Mouse (Mus musculus): ENCODE results near the gene Gm21987. TPM values are rescaled to one million over a fixed set of nuclear protein-coding genes. Genes with fewer than 3 reads are reported as not detected.

Gene Gm21987
- polyA plus RNA-seq (2015; fragmentation: Illumina TruSeq; extraction: RNeasy Lipid Tissue Mini Kit (QIAGEN cat#74804); ENCODE audit: insufficient read depth, low read depth, low replicate concordance), result not detected

DNA sequence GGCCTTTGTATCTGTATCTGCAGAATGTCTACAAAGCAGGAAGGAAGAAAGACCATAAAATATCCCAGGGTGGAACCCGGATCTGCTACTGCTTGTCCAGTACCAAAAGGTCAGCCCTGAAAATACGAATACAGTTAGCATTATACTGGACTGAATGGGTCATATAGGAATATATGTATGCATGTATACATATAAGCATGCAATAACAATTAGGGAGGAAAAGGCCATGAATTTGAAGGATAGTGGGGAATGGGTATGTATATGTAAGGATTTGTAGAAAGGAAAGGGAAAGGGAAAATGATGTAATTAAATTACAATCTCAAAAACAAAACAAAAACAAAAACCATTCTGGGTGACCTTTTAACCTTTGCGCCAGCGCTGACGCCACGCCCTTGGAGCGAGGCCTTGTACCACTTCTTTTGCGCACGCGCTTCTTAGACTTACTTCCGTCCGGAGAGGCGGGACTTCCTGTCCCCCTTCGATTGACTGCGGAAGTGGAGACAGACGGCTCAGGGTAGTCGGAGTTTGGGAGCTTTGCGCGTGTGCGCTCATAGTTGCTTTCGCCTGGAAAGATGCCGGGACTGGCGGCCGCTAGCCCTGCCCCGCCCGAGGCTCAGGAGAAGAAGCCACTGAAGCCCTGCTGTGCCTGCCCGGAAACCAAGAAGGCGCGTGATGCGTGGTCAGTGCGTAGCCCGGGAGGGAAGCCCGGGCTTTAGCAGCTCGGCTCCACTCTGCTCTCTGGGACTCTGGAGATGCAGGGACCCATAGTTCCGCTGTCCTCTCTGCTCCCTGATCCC, at the start of gene Gm21987, which contains the start of gene Cox17:
TSS of gene Gm21987 (plus strand) at position 512 of the 797 bp plus-strand sequence.
TSS of gene Cox17 (plus strand) at position 463 of the 797 bp plus-strand sequence.

DNA sequence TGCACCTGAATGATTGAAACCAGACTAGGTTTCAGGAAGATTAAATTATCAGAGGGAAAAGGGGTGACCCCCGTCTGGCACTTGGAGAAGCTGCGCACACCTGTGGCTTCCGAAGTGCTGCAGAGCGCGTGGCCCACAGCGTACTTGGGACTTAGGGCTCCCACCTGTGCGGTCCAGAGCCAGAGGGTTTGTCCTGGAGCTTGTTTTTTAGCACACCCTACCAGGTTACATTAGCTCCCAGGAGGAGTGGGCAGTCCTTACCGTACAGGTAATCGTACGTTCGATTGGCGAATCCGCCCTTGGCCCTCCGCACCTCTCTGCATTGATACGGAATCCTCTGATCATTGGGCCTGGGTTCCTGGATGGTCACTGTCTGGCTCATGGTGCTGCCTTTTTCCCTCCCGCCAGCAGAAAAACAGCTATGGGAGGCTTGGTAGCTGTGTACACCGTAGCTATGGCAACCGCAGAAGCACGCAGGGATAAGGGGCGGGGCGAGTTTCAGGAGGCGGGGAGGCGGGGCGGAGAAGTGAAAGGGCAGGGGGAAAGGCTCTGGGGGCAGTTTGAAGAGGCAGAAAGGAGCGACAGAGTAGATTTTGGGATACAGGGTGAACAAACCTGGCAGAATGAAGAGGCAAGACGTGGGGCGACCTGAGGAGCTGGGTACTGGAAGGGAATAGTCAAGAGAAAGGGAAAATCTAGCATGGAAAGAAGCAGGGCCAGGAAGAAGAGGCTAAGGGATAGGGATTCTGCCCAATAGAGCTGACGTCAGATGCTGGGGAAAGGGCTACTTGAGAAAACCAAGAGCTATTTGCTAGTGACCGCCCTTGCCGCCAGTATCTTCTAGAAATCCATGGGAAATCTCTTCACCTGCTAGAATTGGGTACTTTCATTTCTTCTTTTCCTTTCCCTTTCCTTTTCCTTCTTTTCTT, 5.2 kb upstream of the Gm21987 start, which contains the start of gene Maats1:
TSS of gene Maats1 (minus strand) at position 748 of the 929 bp plus-strand sequence.

DNA sequence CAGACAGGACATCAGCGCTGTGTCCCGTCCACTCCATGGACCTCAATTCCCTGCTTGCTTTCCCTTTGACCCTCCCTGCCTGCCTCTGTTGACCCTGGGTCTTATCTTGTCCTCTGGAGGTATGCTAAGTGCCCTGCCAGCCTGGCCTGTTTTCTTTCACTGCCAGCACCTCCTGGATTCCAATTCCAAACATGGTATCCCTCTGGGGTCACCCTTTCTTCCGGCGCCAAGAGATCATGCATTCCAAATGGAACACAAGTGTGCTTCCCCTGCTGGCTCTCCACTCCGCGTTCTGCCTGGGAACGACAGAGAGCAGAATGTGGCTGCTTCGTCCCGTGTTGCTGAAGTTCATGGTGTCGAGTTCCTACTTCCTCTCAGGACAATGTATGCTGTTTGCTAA, 15.1 kb downstream of the Gm21987 start, which contains the start of gene Popdc2:
TSS of gene Popdc2 (plus strand) at position 277 of the 400 bp plus-strand sequence.

Other genes starting within 250 kb of the Gm21987 start
- gene Nr1i2, start 52.2 kb upstream of the Gm21987 start, polyA plus RNA-seq (2015; fragmentation: Illumina TruSeq; extraction: RNeasy Lipid Tissue Mini Kit (QIAGEN cat#74804); ENCODE audit: insufficient read depth, low read depth, low replicate concordance), result not detected
- 0.72 TPM for gene Maats1, start 4.9 kb upstream of the Gm21987 start, polyA plus RNA-seq (2015; fragmentation: Illumina TruSeq; extraction: RNeasy Lipid Tissue Mini Kit (QIAGEN cat#74804); ENCODE audit: insufficient read depth, low read depth, low replicate concordance)
- 62.2 TPM for gene Cox17, start within 50 bp of the Gm21987 start, polyA plus RNA-seq (2015; fragmentation: Illumina TruSeq; extraction: RNeasy Lipid Tissue Mini Kit (QIAGEN cat#74804); ENCODE audit: insufficient read depth, low read depth, low replicate concordance)
- 0.63 TPM for gene Popdc2, start 15.2 kb downstream of the Gm21987 start, polyA plus RNA-seq (2015; fragmentation: Illumina TruSeq; extraction: RNeasy Lipid Tissue Mini Kit (QIAGEN cat#74804); ENCODE audit: insufficient read depth, low read depth, low replicate concordance)
- gene Pla1a, start 86.1 kb downstream of the Gm21987 start, polyA plus RNA-seq (2015; fragmentation: Illumina TruSeq; extraction: RNeasy Lipid Tissue Mini Kit (QIAGEN cat#74804); ENCODE audit: insufficient read depth, low read depth, low replicate concordance), result 7.4 TPM
- gene Adprh, start 105.7 kb downstream of the Gm21987 start, polyA plus RNA-seq (2015; fragmentation: Illumina TruSeq; extraction: RNeasy Lipid Tissue Mini Kit (QIAGEN cat#74804); ENCODE audit: insufficient read depth, low read depth, low replicate concordance), result 5.6 TPM
- gene Cd80, start 108.5 kb downstream of the Gm21987 start, polyA plus RNA-seq (2015; fragmentation: Illumina TruSeq; extraction: RNeasy Lipid Tissue Mini Kit (QIAGEN cat#74804); ENCODE audit: insufficient read depth, low read depth, low replicate concordance), result not detected
- gene Timmdc1, start 175.6 kb downstream of the Gm21987 start, polyA plus RNA-seq (2015; fragmentation: Illumina TruSeq; extraction: RNeasy Lipid Tissue Mini Kit (QIAGEN cat#74804); ENCODE audit: insufficient read depth, low read depth, low replicate concordance), result 5.5 TPM
- gene Poglut1, start 203.2 kb downstream of the Gm21987 start, polyA plus RNA-seq (2015; fragmentation: Illumina TruSeq; extraction: RNeasy Lipid Tissue Mini Kit (QIAGEN cat#74804); ENCODE audit: insufficient read depth, low read depth, low replicate concordance), result 9.7 TPM
- 43.6 TPM for gene Tmem39a, start 211.7 kb downstream of the Gm21987 start, polyA plus RNA-seq (2015; fragmentation: Illumina TruSeq; extraction: RNeasy Lipid Tissue Mini Kit (QIAGEN cat#74804); ENCODE audit: insufficient read depth, low read depth, low replicate concordance)

Measured in pancreas, adult 10 weeks (tissue).